Mouse (Mus musculus): ENCODE results near the gene Olfr643. TPM values are rescaled to one million over a fixed set of nuclear protein-coding genes. Genes with fewer than 3 reads are reported as not detected.
"Not testable (repeated sequence)": the region's sequence is repeated elsewhere in the genome, so short reads cannot be mapped to it uniquely, and the experiment has no call there.

Gene Olfr643
- polyA plus RNA-seq, 1 experiment from 2014 or later: not detected

- Histone ChIP-seq H3K36me3 (ENCODE audit: control insufficient read depth, insufficient read depth, low read length) (no peaks in the 10 kb centered on the region), H3K4me3 (ENCODE audit: low read depth, low read length) (no peak within 1 kb of the TSS), H3K9ac (ENCODE audit: low read depth, low read length) (no peak within 1 kb of the TSS), H3K4me2 (no peak within 1 kb of the TSS), H3K27ac (ENCODE audit: low read depth, low read length) (no peak within 1 kb of the TSS), H3K9me3 (replicated peaks; ENCODE audit: control insufficient read depth, low read length) (no peaks in the 10 kb centered on the region), H3K4me1 (ENCODE audit: control insufficient read depth, insufficient read depth, low read length) (no peaks in the 10 kb centered on the region), H3K27me3 (ENCODE audit: control insufficient read depth, insufficient read depth, low read length) (no peaks in the 10 kb centered on the region)
- no peak for ATAC-seq (replicated peaks; ENCODE audit: insufficient number of reproducible peaks, low FRiP score, low TSS enrichment)
- 71% methylated on average over 1 of the region's 1 CpGs for WGBS (ENCODE audit: insufficient replicate concordance)
These were observed 166.4 kb downstream of the Olfr643 start, which contains the start of gene Olfr635 for GRCm38 (mm10) chr7:103970852-103971251. Gene Olfr635 (plus strand): TSS chr7:103971152.

DNA sequence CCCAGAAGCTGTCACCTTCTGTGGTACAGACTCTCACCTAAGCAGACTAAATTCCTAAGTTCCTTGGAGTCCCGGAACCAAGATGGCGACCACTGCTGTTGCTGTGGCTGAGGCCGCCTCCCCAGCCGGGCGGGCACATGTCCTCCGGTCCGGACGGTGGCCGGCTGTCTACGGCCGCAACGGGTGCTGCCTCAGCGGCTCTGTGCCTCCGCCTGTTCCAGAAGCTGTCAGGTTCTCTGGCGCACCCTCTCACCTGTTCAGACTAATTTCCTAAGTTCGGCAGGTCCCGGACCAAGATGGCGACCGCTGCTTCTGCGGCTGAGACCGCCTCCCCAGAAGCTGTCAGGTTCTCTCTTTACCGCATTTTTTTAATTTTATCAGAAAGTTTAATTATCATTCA is 170.3 kb downstream of the Olfr643 start:
- not testable (repeated sequence) for H3K4me3 ChIP-seq (ENCODE audit: low read depth, low read length); H3K4me1 ChIP-seq (ENCODE audit: control insufficient read depth, insufficient read depth, low read length); H3K9me3 ChIP-seq (replicated peaks; ENCODE audit: control insufficient read depth, low read length); ATAC-seq (replicated peaks; ENCODE audit: insufficient number of reproducible peaks, low FRiP score, low TSS enrichment); H3K4me2 ChIP-seq; H3K9ac ChIP-seq (ENCODE audit: low read depth, low read length); H3K36me3 ChIP-seq (ENCODE audit: control insufficient read depth, insufficient read depth, low read length); H3K27me3 ChIP-seq (ENCODE audit: control insufficient read depth, insufficient read depth, low read length); H3K27ac ChIP-seq (ENCODE audit: low read depth, low read length)
- WGBS (ENCODE audit: insufficient replicate concordance): 94% methylated on average over 22 of the region's 22 CpGs

Other genes with a start within 250 kb of the Olfr643 start
- gene Olfr64, start 242.9 kb downstream of the Olfr643 start, polyA plus RNA-seq (2014; fragmentation: Nextera tagmentation; extraction: Ambion mirVana): not detected in 2 replicates
- gene Olfr65, start 233.9 kb downstream of the Olfr643 start, polyA plus RNA-seq (2014; fragmentation: Nextera tagmentation; extraction: Ambion mirVana): not detected in 2 replicates
- gene Olfr631, start 208.6 kb downstream of the Olfr643 start, polyA plus RNA-seq (2014; fragmentation: Nextera tagmentation; extraction: Ambion mirVana): not detected in 2 replicates
- 0.07 and 0.11 TPM in 2 replicates for gene Olfr632, start 203.1 kb downstream of the Olfr643 start, polyA plus RNA-seq (2014; fragmentation: Nextera tagmentation; extraction: Ambion mirVana)
- not detected in 2 replicates for gene Olfr633, start 193.0 kb downstream of the Olfr643 start, polyA plus RNA-seq (2014; fragmentation: Nextera tagmentation; extraction: Ambion mirVana)
- gene Olfr635, start 166.3 kb downstream of the Olfr643 start, polyA plus RNA-seq (2014; fragmentation: Nextera tagmentation; extraction: Ambion mirVana): not detected in 2 replicates
- not detected in 2 replicates for gene Olfr638, start 138.7 kb downstream of the Olfr643 start, polyA plus RNA-seq (2014; fragmentation: Nextera tagmentation; extraction: Ambion mirVana)
- gene Olfr639, start 120.1 kb downstream of the Olfr643 start, polyA plus RNA-seq (2014; fragmentation: Nextera tagmentation; extraction: Ambion mirVana): 0.03 TPM in 1 of 2 replicates, not detected in the other
- not detected in 2 replicates for gene Olfr640, start 111.8 kb downstream of the Olfr643 start, polyA plus RNA-seq (2014; fragmentation: Nextera tagmentation; extraction: Ambion mirVana)
- not detected in 2 replicates for gene Olfr641, start 102.0 kb downstream of the Olfr643 start, polyA plus RNA-seq (2014; fragmentation: Nextera tagmentation; extraction: Ambion mirVana)
- gene Olfr642, start 84.7 kb downstream of the Olfr643 start, polyA plus RNA-seq (2014; fragmentation: Nextera tagmentation; extraction: Ambion mirVana): not detected in 2 replicates
- not detected in 2 replicates for gene 4930516K23Rik, start 76.0 kb downstream of the Olfr643 start, polyA plus RNA-seq (2014; fragmentation: Nextera tagmentation; extraction: Ambion mirVana)
- not detected in 2 replicates for gene Olfr644, start 65.5 kb downstream of the Olfr643 start, polyA plus RNA-seq (2014; fragmentation: Nextera tagmentation; extraction: Ambion mirVana)
- not detected in 2 replicates for gene Olfr645, start 51.9 kb downstream of the Olfr643 start, polyA plus RNA-seq (2014; fragmentation: Nextera tagmentation; extraction: Ambion mirVana)
- gene Olfr646, start 32.5 kb downstream of the Olfr643 start, polyA plus RNA-seq (2014; fragmentation: Nextera tagmentation; extraction: Ambion mirVana): not detected in 2 replicates
- not detected in 2 replicates for gene Ubqln5, start 7.6 kb downstream of the Olfr643 start, polyA plus RNA-seq (2014; fragmentation: Nextera tagmentation; extraction: Ambion mirVana)
- not detected in 2 replicates for gene Ubqln3, start 5.9 kb upstream of the Olfr643 start, polyA plus RNA-seq (2014; fragmentation: Nextera tagmentation; extraction: Ambion mirVana)
- not detected in 2 replicates for gene Ubqlnl, start 13.2 kb upstream of the Olfr643 start, polyA plus RNA-seq (2014; fragmentation: Nextera tagmentation; extraction: Ambion mirVana)
- gene Olfm5, start 27.4 kb upstream of the Olfr643 start, polyA plus RNA-seq (2014; fragmentation: Nextera tagmentation; extraction: Ambion mirVana): not detected in 2 replicates
- 0.24 and 0.30 TPM in 2 replicates for gene Olfr648, start 46.0 kb upstream of the Olfr643 start, polyA plus RNA-seq (2014; fragmentation: Nextera tagmentation; extraction: Ambion mirVana)
- gene Olfr649, start 58.6 kb upstream of the Olfr643 start, polyA plus RNA-seq (2014; fragmentation: Nextera tagmentation; extraction: Ambion mirVana): not detected in 2 replicates
- 9.8 and 9.9 TPM in 2 replicates for gene Trim6, start 81.4 kb upstream of the Olfr643 start, polyA plus RNA-seq (2014; fragmentation: Nextera tagmentation; extraction: Ambion mirVana)
- gene Trim34a, start 107.1 kb upstream of the Olfr643 start, polyA plus RNA-seq (2014; fragmentation: Nextera tagmentation; extraction: Ambion mirVana): 2.2 and 2.9 TPM in 2 replicates
- gene Trim5, start 150.7 kb upstream of the Olfr643 start, polyA plus RNA-seq (2014; fragmentation: Nextera tagmentation; extraction: Ambion mirVana): 0.42 and 0.57 TPM in 2 replicates
- gene Trim12a, start 178.1 kb upstream of the Olfr643 start, polyA plus RNA-seq (2014; fragmentation: Nextera tagmentation; extraction: Ambion mirVana): 9.3 and 10.6 TPM in 2 replicates
- 0.20 TPM in 1 of 2 replicates, not detected in the other for gene Trim34b, start 192.1 kb upstream of the Olfr643 start, polyA plus RNA-seq (2014; fragmentation: Nextera tagmentation; extraction: Ambion mirVana)
- gene Trim12c, start 216.0 kb upstream of the Olfr643 start, polyA plus RNA-seq (2014; fragmentation: Nextera tagmentation; extraction: Ambion mirVana): 1.6 and 2.8 TPM in 2 replicates
- gene Trim30b, start 232.5 kb upstream of the Olfr643 start, polyA plus RNA-seq (2014; fragmentation: Nextera tagmentation; extraction: Ambion mirVana): 0.16 TPM in 1 of 2 replicates, not detected in the other